Mouse (Mus musculus): ENCODE results near the gene Pde1a. TPM values are rescaled to one million over a fixed set of nuclear protein-coding genes. Genes with fewer than 3 reads are reported as not detected.

Gene Pde1a
- polyA plus RNA-seq, 1 experiment from 2014 or later: 12.3 TPM

DNA sequence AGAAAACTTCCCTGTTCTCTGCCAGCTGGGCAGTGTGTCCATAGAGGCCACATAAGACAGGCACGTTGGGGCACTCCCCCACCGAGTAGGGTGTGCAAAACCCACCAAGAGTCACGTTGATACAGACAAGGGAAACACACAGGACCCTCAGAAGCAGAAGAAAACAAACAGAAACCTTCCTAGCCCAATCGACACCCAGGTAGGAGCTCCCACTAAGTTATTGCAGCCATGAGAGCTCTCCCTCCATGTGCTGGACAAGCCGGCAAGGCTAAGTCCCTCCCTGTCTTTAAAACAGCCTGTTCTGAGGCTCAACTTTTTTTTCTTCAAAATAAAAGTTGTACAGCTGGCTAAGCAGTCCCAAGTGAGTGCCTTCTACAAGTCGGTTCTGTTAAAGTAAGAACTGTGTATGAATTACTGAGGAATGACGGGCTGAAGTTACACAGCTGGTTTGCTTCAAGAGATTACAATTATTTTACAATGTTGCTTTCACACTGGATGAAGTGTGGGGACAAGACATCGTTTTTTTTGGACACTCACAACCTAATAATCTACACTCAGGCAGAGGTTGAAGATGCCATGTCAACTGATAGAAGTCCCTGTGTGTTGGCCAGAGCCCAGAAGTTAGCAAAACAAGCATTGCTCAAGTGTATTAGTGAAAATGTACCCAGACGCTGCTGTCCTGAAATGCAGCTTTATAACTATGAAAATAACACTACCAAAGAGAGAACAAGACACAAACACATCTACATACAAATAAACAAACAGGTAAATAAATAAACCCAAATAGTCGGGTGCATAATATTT lies 90.4 kb downstream of the Pde1a start:
- no peaks in the 10 kb centered on the region for H3K27me3 ChIP-seq
- peak overlapping the region; percentile 26 for H3K4me2 ChIP-seq (replicated peaks)
- H3K36me3 ChIP-seq: no peaks in the 10 kb centered on the region
- WGBS: 40% methylated on average over 10 of the region's 10 CpGs
- no peaks in the 10 kb centered on the region for H3K9me3 ChIP-seq
- H3K27ac ChIP-seq: peak overlapping the region; percentile 46; the same call in 1 of the 2 replicates
- H3K4me1 ChIP-seq: peaks cover 9% of the 10 kb centered on the region
- H3K9ac ChIP-seq: no peak overlapping the region
- 0 out of 2 replicates have a peak overlapping the region, but pooled peaks have one; percentile 4 for H3K4me3 ChIP-seq
- ATAC-seq (ENCODE audit: insufficient number of reproducible peaks, insufficient read depth, low FRiP score, low TSS enrichment): 0 out of 2 replicates have a peak, but pooled peaks have one; percentile 22

- peaks cover 9% of the 10 kb centered on the region for H3K4me1 ChIP-seq
- 65% methylated on average over 5 of the region's 5 CpGs for WGBS
- H3K27me3 ChIP-seq: no peaks in the 10 kb centered on the region
- no peak overlapping the region for H3K27ac ChIP-seq
- peak overlapping the region; percentile 26; the same call in 1 of the 2 replicates for H3K4me2 ChIP-seq (replicated peaks)
- ATAC-seq (ENCODE audit: insufficient number of reproducible peaks, insufficient read depth, low FRiP score, low TSS enrichment): no peak
- no peak overlapping the region for H3K9ac ChIP-seq
- H3K36me3 ChIP-seq: no peaks in the 10 kb centered on the region
- no peaks in the 10 kb centered on the region for H3K9me3 ChIP-seq
- H3K4me3 ChIP-seq: 0 out of 2 replicates have a peak overlapping the region, but pooled peaks have one; percentile 4
These were observed 91.3 kb downstream of the Pde1a start for GRCm38 (mm10) chr2:80037971-80038370.

GRCm38 (mm10) chr2:80029051-80029450 lies 100.2 kb downstream of the Pde1a start:
- H3K27me3 ChIP-seq: no peaks in the 10 kb centered on the region
- WGBS: 58% methylated on average over 2 of the region's 2 CpGs

GRCm38 (mm10) chr2:80026053-80026452 lies 103.2 kb downstream of the Pde1a start:
- Histone ChIP-seq H3K36me3 (no peaks in the 10 kb centered on the region), H3K4me3 (no peak overlapping the region), H3K9me3 (no peaks in the 10 kb centered on the region), H3K9ac (no peak overlapping the region), H3K4me2 (replicated peaks) (no peak overlapping the region), H3K4me1 (no peaks in the 10 kb centered on the region), H3K27me3 (no peaks in the 10 kb centered on the region), H3K27ac (no peak overlapping the region)
- ATAC-seq (ENCODE audit: insufficient number of reproducible peaks, insufficient read depth, low FRiP score, low TSS enrichment): no peak
- WGBS: 89% methylated on average over 1 of the region's 1 CpGs

More at GRCm38 (mm10) chr2:80029051-80029450, 100.2 kb downstream of the Pde1a start:
- ATAC-seq (ENCODE audit: insufficient number of reproducible peaks, insufficient read depth, low FRiP score, low TSS enrichment): no peak
- H3K9me3 ChIP-seq: no peaks in the 10 kb centered on the region
- H3K4me1 ChIP-seq: no peaks in the 10 kb centered on the region
- H3K36me3 ChIP-seq: no peaks in the 10 kb centered on the region
- no peak overlapping the region for H3K9ac ChIP-seq
- H3K4me2 ChIP-seq (replicated peaks): no peak overlapping the region
- H3K4me3 ChIP-seq: no peak overlapping the region
- H3K27ac ChIP-seq: no peak overlapping the region

- H3K27me3 ChIP-seq: no peaks in the 10 kb centered on the region
- H3K4me2 ChIP-seq (replicated peaks): no peak overlapping the region
- H3K36me3 ChIP-seq: no peaks in the 10 kb centered on the region
- no peak overlapping the region for H3K27ac ChIP-seq
- 70% methylated on average over 1 of the region's 1 CpGs for WGBS
- H3K9me3 ChIP-seq: no peaks in the 10 kb centered on the region
- ATAC-seq (ENCODE audit: insufficient number of reproducible peaks, insufficient read depth, low FRiP score, low TSS enrichment): no peak
- no peak overlapping the region for H3K9ac ChIP-seq
- H3K4me1 ChIP-seq: no peaks in the 10 kb centered on the region
- H3K4me3 ChIP-seq: no peak overlapping the region
These were observed 103.7 kb downstream of the Pde1a start for GRCm38 (mm10) chr2:80025597-80025996.

GRCm38 (mm10) chr2:80025038-80025437 lies 104.2 kb downstream of the Pde1a start:
- H3K36me3 ChIP-seq: no peaks in the 10 kb centered on the region
- no peak for ATAC-seq (ENCODE audit: insufficient number of reproducible peaks, insufficient read depth, low FRiP score, low TSS enrichment)
- H3K9me3 ChIP-seq: no peaks in the 10 kb centered on the region
- no peaks in the 10 kb centered on the region for H3K4me1 ChIP-seq
- 71% methylated on average over 1 of the region's 1 CpGs for WGBS
- H3K27me3 ChIP-seq: no peaks in the 10 kb centered on the region
- no peak overlapping the region for H3K27ac ChIP-seq
- H3K4me3 ChIP-seq: no peak overlapping the region
- H3K4me2 ChIP-seq (replicated peaks): no peak overlapping the region
- H3K9ac ChIP-seq: no peak overlapping the region

- no peaks in the 10 kb centered on the region for H3K4me1 ChIP-seq
- H3K9ac ChIP-seq: no peak overlapping the region
- H3K27me3 ChIP-seq: no peaks in the 10 kb centered on the region
- H3K36me3 ChIP-seq: no peaks in the 10 kb centered on the region
- no peaks in the 10 kb centered on the region for H3K9me3 ChIP-seq
- 86% methylated on average over 3 of the region's 3 CpGs for WGBS
- H3K4me2 ChIP-seq (replicated peaks): no peak overlapping the region
- no peak overlapping the region for H3K4me3 ChIP-seq
- ATAC-seq (ENCODE audit: insufficient number of reproducible peaks, insufficient read depth, low FRiP score, low TSS enrichment): no peak
- H3K27ac ChIP-seq: no peak overlapping the region
These were observed 115.1 kb downstream of the Pde1a start for GRCm38 (mm10) chr2:80014161-80014560.

DNA sequence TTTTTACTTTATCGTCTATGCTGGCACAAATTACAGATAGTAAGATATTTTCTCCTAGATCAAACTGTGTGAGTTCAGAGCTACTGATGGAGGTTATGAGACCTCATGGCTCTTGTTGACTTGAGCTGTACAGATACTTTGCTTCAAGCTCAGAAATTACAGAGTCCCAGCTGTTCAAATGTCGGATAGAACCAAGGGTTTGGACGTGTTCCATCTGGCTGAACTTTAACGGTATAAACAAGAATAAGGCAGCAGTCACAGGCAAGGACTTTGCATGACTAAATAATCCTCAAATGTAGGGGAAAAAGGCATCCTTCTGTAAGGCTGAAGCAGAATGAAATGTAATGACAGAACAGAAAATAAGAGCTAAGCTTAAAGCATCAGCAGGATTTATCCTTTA lies 116.2 kb downstream of the Pde1a start:
- 64% methylated on average over 4 of the region's 4 CpGs for WGBS

GRCm38 (mm10) chr2:79999168-79999567 lies 130.1 kb downstream of the Pde1a start:
- 83% methylated on average over 3 of the region's 3 CpGs for WGBS
- no peak overlapping the region for H3K4me3 ChIP-seq
- no peak overlapping the region for H3K4me2 ChIP-seq (replicated peaks)
- H3K9me3 ChIP-seq: no peaks in the 10 kb centered on the region
- no peaks in the 10 kb centered on the region for H3K27me3 ChIP-seq
- no peak overlapping the region for H3K9ac ChIP-seq
- H3K4me1 ChIP-seq: no peaks in the 10 kb centered on the region
- H3K36me3 ChIP-seq: no peaks in the 10 kb centered on the region
- no peak overlapping the region for H3K27ac ChIP-seq
- no peak for ATAC-seq (ENCODE audit: insufficient number of reproducible peaks, insufficient read depth, low FRiP score, low TSS enrichment)

More for the DNA sequence above, 116.2 kb downstream of the Pde1a start:
- H3K27ac ChIP-seq: no peak overlapping the region
- no peak overlapping the region for H3K4me3 ChIP-seq
- ATAC-seq (ENCODE audit: insufficient number of reproducible peaks, insufficient read depth, low FRiP score, low TSS enrichment): no peak
- H3K4me1 ChIP-seq: no peaks in the 10 kb centered on the region
- H3K36me3 ChIP-seq: no peaks in the 10 kb centered on the region
- H3K27me3 ChIP-seq: no peaks in the 10 kb centered on the region
- H3K4me2 ChIP-seq (replicated peaks): no peak overlapping the region
- no peaks in the 10 kb centered on the region for H3K9me3 ChIP-seq
- H3K9ac ChIP-seq: no peak overlapping the region

DNA sequence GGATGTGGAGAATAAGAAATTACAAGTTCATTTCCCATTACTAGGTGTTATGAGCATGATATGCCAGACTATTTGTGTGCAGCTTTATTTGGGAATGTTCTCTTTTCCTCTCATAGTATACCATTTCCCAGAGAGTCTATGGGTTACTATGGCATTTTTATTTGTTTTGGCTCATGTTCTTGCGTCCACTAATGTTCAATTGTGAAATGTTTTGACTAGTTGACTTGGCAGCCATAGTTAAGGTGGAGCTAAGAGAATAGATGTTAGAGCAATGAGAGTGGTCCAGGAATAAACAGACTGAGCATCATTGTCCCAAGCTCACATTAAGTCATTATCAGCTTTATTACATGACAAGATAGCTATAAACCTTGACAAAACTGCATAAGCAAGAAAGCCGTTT lies 130.8 kb downstream of the Pde1a start:
- H3K36me3 ChIP-seq: no peaks in the 10 kb centered on the region
- H3K4me3 ChIP-seq: no peak overlapping the region
- no peaks in the 10 kb centered on the region for H3K4me1 ChIP-seq
- no peak overlapping the region for H3K9ac ChIP-seq
- WGBS: 81% methylated on average over 2 of the region's 2 CpGs
- no peak for ATAC-seq (ENCODE audit: insufficient number of reproducible peaks, insufficient read depth, low FRiP score, low TSS enrichment)
- no peaks in the 10 kb centered on the region for H3K9me3 ChIP-seq
- H3K27ac ChIP-seq: no peak overlapping the region
- H3K4me2 ChIP-seq (replicated peaks): no peak overlapping the region
- no peaks in the 10 kb centered on the region for H3K27me3 ChIP-seq

GRCm38 (mm10) chr2:79991642-79992041 lies 137.6 kb downstream of the Pde1a start:
- Histone ChIP-seq H3K36me3 (no peaks in the 10 kb centered on the region), H3K9ac (no peak overlapping the region), H3K4me3 (no peak overlapping the region), H3K4me1 (no peaks in the 10 kb centered on the region), H3K27me3 (no peaks in the 10 kb centered on the region), H3K9me3 (no peaks in the 10 kb centered on the region), H3K27ac (no peak overlapping the region), H3K4me2 (replicated peaks) (no peak overlapping the region)
- no peak for ATAC-seq (ENCODE audit: insufficient number of reproducible peaks, insufficient read depth, low FRiP score, low TSS enrichment)
- 78% methylated on average over 6 of the region's 6 CpGs for WGBS

GRCm38 (mm10) chr2:79983778-79984177 lies 145.5 kb downstream of the Pde1a start:
- Histone ChIP-seq H3K4me2 (replicated peaks) (no peak overlapping the region), H3K9ac (no peak overlapping the region), H3K27ac (no peak overlapping the region), H3K27me3 (no peaks in the 10 kb centered on the region), H3K4me3 (no peak overlapping the region), H3K36me3 (no peaks in the 10 kb centered on the region), H3K9me3 (no peaks in the 10 kb centered on the region), H3K4me1 (no peaks in the 10 kb centered on the region)
- no peak for ATAC-seq (ENCODE audit: insufficient number of reproducible peaks, insufficient read depth, low FRiP score, low TSS enrichment)
- WGBS: 81% methylated on average over 4 of the region's 4 CpGs

Data from embryonic facial prominence, embryonic 12.5 days (tissue).